Mouse (Mus musculus): ENCODE results near the gene Gm10192. TPM values are rescaled to one million over a fixed set of nuclear protein-coding genes. Genes with fewer than 3 reads are reported as not detected.

The Gm10192 gene
- polyA plus RNA-seq, 1 experiment = not detected

- TF ChIP-seq GATA1 (IDR thresholded peaks at IDR 0.05; ENCODE audit: low read length) (no peak), TAL1 (IDR thresholded peaks at IDR 0.05; ENCODE audit: low read length) (no peak)
- Histone ChIP-seq H3K36me3 (ENCODE audit: control insufficient read depth) (no peaks in the 10 kb centered on the region), H3K9me3 (ENCODE audit: control insufficient read depth, low read length) (peaks cover 4% of the 10 kb centered on the region; the same call in 1 of the 2 replicates), H3K4me1 (ENCODE audit: control insufficient read depth) (no peaks in the 10 kb centered on the region), H3K27me3 (ENCODE audit: control insufficient read depth) (no peaks in the 10 kb centered on the region), H3K4me3 (replicated peaks) (no peak overlapping the region)
These were observed 26.9 kb downstream of the Gm10192 start for GRCm38 (mm10) chr4:97156084-97156483.

DNA sequence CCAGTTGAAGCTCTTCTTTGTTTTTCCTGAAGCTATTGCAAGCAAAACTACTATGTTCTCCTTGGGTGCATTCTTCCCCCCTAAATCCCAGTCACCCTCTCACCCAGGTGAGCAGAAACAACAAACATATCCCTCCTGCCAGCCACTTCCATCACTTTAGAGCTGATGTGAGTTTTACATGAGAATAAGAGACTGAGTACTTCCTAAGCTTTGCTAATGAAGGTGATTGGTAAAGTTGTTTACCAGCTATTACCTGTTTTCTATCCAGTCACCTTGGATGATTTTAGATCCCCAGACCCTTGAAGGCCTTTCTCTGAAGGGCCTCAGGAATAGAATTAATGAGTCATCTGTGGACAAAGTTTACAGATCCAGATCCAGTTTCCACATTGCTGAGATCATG lies 29.4 kb downstream of the Gm10192 start:
- no peaks in the 10 kb centered on the region for H3K4me1 ChIP-seq (ENCODE audit: control insufficient read depth)
- no peaks in the 10 kb centered on the region for H3K27me3 ChIP-seq (ENCODE audit: control insufficient read depth)
- H3K4me3 ChIP-seq (replicated peaks) = no peak overlapping the region
- TF ChIP-seq TAL1 (IDR thresholded peaks at IDR 0.05; ENCODE audit: low read length) = no peak
- no peak for TF ChIP-seq GATA1 (IDR thresholded peaks at IDR 0.05; ENCODE audit: low read length)
- no peaks in the 10 kb centered on the region for H3K36me3 ChIP-seq (ENCODE audit: control insufficient read depth)
- H3K9me3 ChIP-seq (ENCODE audit: control insufficient read depth, low read length) = peaks cover 4% of the 10 kb centered on the region; the same call in 1 of the 2 replicates

GRCm38 (mm10) chr4:97142484-97142883 lies 40.5 kb downstream of the Gm10192 start:
- Histone ChIP-seq H3K9me3 (ENCODE audit: control insufficient read depth, low read length) (no peaks in the 10 kb centered on the region), H3K4me3 (replicated peaks) (no peak overlapping the region), H3K4me1 (ENCODE audit: control insufficient read depth) (no peaks in the 10 kb centered on the region), H3K27me3 (ENCODE audit: control insufficient read depth) (no peaks in the 10 kb centered on the region), H3K36me3 (ENCODE audit: control insufficient read depth) (no peaks in the 10 kb centered on the region)
- TF ChIP-seq TAL1 (IDR thresholded peaks at IDR 0.05; ENCODE audit: low read length) (no peak), GATA1 (IDR thresholded peaks at IDR 0.05; ENCODE audit: low read length) (no peak)
